Mouse (Mus musculus) CH12.LX (cell line): ENCODE results near the gene Ints6. TPM values are rescaled to one million over a fixed set of nuclear protein-coding genes. Genes with fewer than 3 reads are reported as not detected.

Experiments used
- DNase-seq: peaks from one replicate; pipeline ENCODE4 v3.0.0-alpha.2; 2013; ENCODE audit errors: extremely low read depth
- H3K27ac ChIP-seq: 2 replicates; pipeline ENCODE4 v1.5.1; 2012; ENCODE audit warnings: low read depth, mild to moderate bottlenecking, control low read depth, moderate library complexity; ENCODE audit not compliant: insufficient read depth
- H3K27me3 ChIP-seq: replicated peaks from 2 replicates; pipeline ENCODE3; 2012; ENCODE audit warnings: inconsistent platforms
- H3K36me3 ChIP-seq, 2 experiments: replicated peaks in 1 of 2; 2 replicates each; pipeline versions ENCODE3 to v1.6.1; 2012; ENCODE audit warnings: inconsistent platforms in 1 of 2, low read length in 1 of 2, mild to moderate bottlenecking in 1 of 2, mixed read lengths in 1 of 2, moderate library complexity in 1 of 2; ENCODE audit not compliant: control insufficient read depth in 1 of 2, insufficient read depth in 1 of 2
- H3K4me1 ChIP-seq, 2 experiments: 2 replicates each; pipeline ENCODE4 v1.6.1; 2012; ENCODE audit warnings: inconsistent platforms in 1 of 2, moderate library complexity in 1 of 2; ENCODE audit not compliant: insufficient read depth in 2 of 2, control insufficient read depth in 1 of 2
- H3K4me2 ChIP-seq: 2 replicates; pipeline ENCODE4 v1.6.1; 2012; ENCODE audit warnings: low read depth, mild to moderate bottlenecking, control low read depth; ENCODE audit not compliant: poor library complexity, insufficient read depth, severe bottlenecking
- H3K4me3 ChIP-seq, 3 experiments: fragments of 150-350 bp in 1 of 3; sonication (generic) in 1 of 3; replicated peaks in 1 of 3; 2 replicates each; pipeline versions ENCODE3 to v1.5.1; 2011 to 2012; ENCODE audit warnings: low read depth in 2 of 3, low read length in 2 of 3, mild to moderate bottlenecking in 2 of 3, moderate library complexity in 2 of 3, control low read depth in 1 of 3, improper control_type of control experiment in 1 of 3, inconsistent platforms in 1 of 3, mixed read lengths in 1 of 3; ENCODE audit not compliant: poor library complexity in 1 of 3
- H3K79me2 ChIP-seq: replicated peaks from 2 replicates; pipeline ENCODE4 v1.6.1; 2012; ENCODE audit warnings: mild to moderate bottlenecking, moderate library complexity; ENCODE audit not compliant: control insufficient read depth, poor library complexity, insufficient read depth, severe bottlenecking; ENCODE audit errors: extremely low read depth
- H3K9ac ChIP-seq: 2 replicates; pipeline ENCODE4 v1.6.1; 2012; ENCODE audit warnings: low read depth, mild to moderate bottlenecking, control low read depth, moderate library complexity; ENCODE audit not compliant: insufficient read depth
- H3K9me3 ChIP-seq: replicated peaks from 2 replicates; pipeline ENCODE3; 2012; ENCODE audit warnings: low read length, inconsistent platforms, mixed read lengths
- BHLHE40 ChIP-seq: IDR thresholded peaks from 2 replicates; pipeline ENCODE4 v1.6.1; 2011; ENCODE audit warnings: mild to moderate bottlenecking, low read depth, low read length, improper control_type of control experiment
- E2F4 ChIP-seq: IDR thresholded peaks from 2 replicates; pipeline ENCODE4 v1.6.1; 2011; ENCODE audit warnings: low read depth, low read length, improper control_type of control experiment; ENCODE audit not compliant: insufficient replicate concordance
- ELF1 ChIP-seq: IDR thresholded peaks from 2 replicates; pipeline ENCODE4 v1.6.1; 2014; ENCODE audit warnings: low read depth, mild to moderate bottlenecking, inconsistent platforms, low read length, improper control_type of control experiment
- GABPA ChIP-seq: IDR thresholded peaks from 2 replicates; pipeline ENCODE4 v1.6.1; 2012; ENCODE audit warnings: low read depth, low read length, improper control_type of control experiment, inconsistent platforms; ENCODE audit not compliant: insufficient replicate concordance
- HCFC1 ChIP-seq: IDR thresholded peaks from 2 replicates; pipeline ENCODE4 v1.6.1; 2012; ENCODE audit warnings: low read depth, mild to moderate bottlenecking, inconsistent platforms, low read length, improper control_type of control experiment
- JUND ChIP-seq: conservative IDR thresholded peaks from 2 replicates; pipeline ENCODE4 v1.6.1; 2011; ENCODE audit warnings: low read depth, low read length, improper control_type of control experiment
- KAT2A ChIP-seq: IDR thresholded peaks from 2 replicates; pipeline ENCODE4 v1.6.1; 2012; ENCODE audit warnings: low read length, improper control_type of control experiment, inconsistent platforms; ENCODE audit not compliant: insufficient replicate concordance
- MAX ChIP-seq: IDR thresholded peaks from 2 replicates; pipeline ENCODE4 v1.6.1; 2011; ENCODE audit warnings: low read length, improper control_type of control experiment
- MAZ ChIP-seq: IDR thresholded peaks from 2 replicates; pipeline ENCODE4 v1.6.1; 2012; ENCODE audit warnings: low read depth, mild to moderate bottlenecking, inconsistent platforms, low read length, improper control_type of control experiment, moderate library complexity
- MYC ChIP-seq: IDR thresholded peaks from 2 replicates; pipeline ENCODE4 v1.6.1; 2011; ENCODE audit warnings: low read depth, mild to moderate bottlenecking, improper control_type of control experiment, low read length
- NELFE ChIP-seq: IDR thresholded peaks from 2 replicates; pipeline ENCODE4 v1.6.1; 2011; ENCODE audit warnings: low read depth, low read length, improper control_type of control experiment
- NRF1 ChIP-seq: IDR thresholded peaks from 2 replicates; pipeline ENCODE4 v1.6.1; 2014; ENCODE audit warnings: low read depth, mild to moderate bottlenecking, inconsistent platforms, low read length, improper control_type of control experiment, moderate library complexity
- POLR2A ChIP-seq: IDR thresholded peaks from 2 replicates; pipeline ENCODE4 v1.6.1; 2011; ENCODE audit warnings: low read depth, mild to moderate bottlenecking, improper control_type of control experiment, low read length
- POLR2AphosphoS2 ChIP-seq: IDR thresholded peaks from 2 replicates; pipeline ENCODE4 v1.6.1; 2011; ENCODE audit warnings: low read depth, low read length, improper control_type of control experiment
- RAD21 ChIP-seq: IDR thresholded peaks from 2 replicates; pipeline ENCODE4 v1.6.1; 2011; ENCODE audit warnings: low read depth, mild to moderate bottlenecking, low read length, improper control_type of control experiment, moderate library complexity
- TBP ChIP-seq: conservative IDR thresholded peaks from 2 replicates; pipeline ENCODE4 v1.6.1; 2011; ENCODE audit warnings: low read depth, low read length, improper control_type of control experiment
- USF1 ChIP-seq: IDR thresholded peaks from 2 replicates; pipeline ENCODE4 v1.6.1; 2014; ENCODE audit warnings: low read depth, mild to moderate bottlenecking, inconsistent platforms, low read length, improper control_type of control experiment
- USF2 ChIP-seq: conservative IDR thresholded peaks from 2 replicates; pipeline ENCODE4 v1.6.1; 2011; ENCODE audit warnings: low read depth, low read length, improper control_type of control experiment
- ZNF384 ChIP-seq: IDR thresholded peaks from 2 replicates; pipeline ENCODE4 v1.6.1; 2012; ENCODE audit warnings: low read depth, low read length, improper control_type of control experiment, inconsistent platforms
- dilution Hi-C: fragments of 300-500 bp; cut with MboI; formaldehyde crosslinking; loops from 2 replicates; pipeline ENCODE4 v1.14.3; 2020; ENCODE audit warnings: low sequenced_read_pairs; ENCODE audit not compliant: extremely low pct_unique_long_range_greater_than_20kb, extremely low pct_ligation_motif_present
- in situ Hi-C: fragments of 300-500 bp; cut with MboI; formaldehyde crosslinking; loops from 3 replicates; pipeline ENCODE4 v1.14.3; 2019; ENCODE audit warnings: low sequenced_read_pairs, low pct_ligation_motif_present, low pct_unique_long_range_greater_than_20kb, mixed read lengths
- polyA plus RNA-seq: library from polyadenylated mRNA; unstranded; fragments of >175 nt; gene quantifications from 2 replicates; pipeline ENCODE4 v1.2.1, GENCODE M21; 2012; ENCODE audit warnings: low read depth; ENCODE audit not compliant: insufficient read length
- total RNA-seq, 2 experiments: library from RNA; depleted of rRNA; stranded (reverse); fragments of 300-350 nt in 1 of 2; fragments of >200 nt in 1 of 2; gene quantifications; 2 replicates each; pipeline ENCODE4 v1.2.3; 2012 to 2014

Gene Ints6
- total and polyA plus RNA-seq, 3 experiments: 21.5 to 55.7 (median 44.0) TPM

GRCm38 (mm10) chr14:62640396-62640795 lies 120.6 kb downstream of the Ints6 start:
- dilution Hi-C loops: no loop called here
- no peaks in the 10 kb centered on the region for H3K27me3 ChIP-seq
- no peak overlapping the region for H3K9ac ChIP-seq
- no peaks in the 10 kb centered on the region for H3K36me3 ChIP-seq
- H3K4me3 ChIP-seq: no peak overlapping the region
- TF ChIP-seq JUND (no peak), NRF1 (no peak), ELF1 (no peak), POLR2AphosphoS2 (no peak), POLR2A (no peak), KAT2A (no peak), USF2 (no peak), HCFC1 (no peak), NELFE (no peak), BHLHE40 (no peak), TBP (no peak), E2F4 (no peak), GABPA (no peak), USF1 (no peak)
- H3K9me3 ChIP-seq: no peaks in the 10 kb centered on the region
- H3K4me2 ChIP-seq: no peak overlapping the region
- H3K27ac ChIP-seq: no peak overlapping the region
- in situ Hi-C loops: no loop called here
- peaks cover 2 to 5% of the 10 kb centered on the region in 2 experiments; a peak in 1 of 4 replicates for H3K4me1 ChIP-seq
- H3K79me2 ChIP-seq: no peaks in the 10 kb centered on the region
- DNase-seq: no peak

DNA sequence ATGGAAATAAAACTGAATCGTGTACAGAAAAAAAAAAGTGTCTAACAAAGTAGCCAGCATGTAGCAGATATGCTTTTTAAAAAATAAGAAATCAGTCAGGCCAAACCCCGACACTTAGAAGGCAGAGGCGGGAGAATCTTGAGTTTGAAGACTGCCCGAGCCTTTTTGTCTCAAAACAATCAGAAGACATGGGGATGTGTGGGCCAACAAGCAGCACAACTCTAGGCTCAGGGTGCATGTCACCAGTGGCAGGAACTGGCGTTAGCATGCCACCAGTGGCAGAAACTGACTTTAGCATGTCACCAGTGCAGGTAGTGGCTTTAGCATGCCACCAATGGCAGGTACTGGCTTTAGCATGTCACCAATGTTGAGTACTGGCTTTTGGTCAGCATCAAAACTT lies 121.4 kb downstream of the Ints6 start:
- Histone ChIP-seq H3K79me2 (no peaks in the 10 kb centered on the region), H3K4me3 (no peak overlapping the region), H3K36me3 (no peaks in the 10 kb centered on the region), H3K9me3 (no peaks in the 10 kb centered on the region), H3K9ac (no peak overlapping the region), H3K4me1 (peaks cover 2 to 5% of the 10 kb centered on the region in 2 experiments; a peak in 1 of 4 replicates), H3K27me3 (no peaks in the 10 kb centered on the region), H3K27ac (no peak overlapping the region), H3K4me2 (no peak overlapping the region)
- no peak for DNase-seq
- dilution Hi-C loops (no loop called here), in situ Hi-C loops (no loop called here)
- TF ChIP-seq MYC: no peak
- TF ChIP-seq RAD21: no peak
- no peak for TF ChIP-seq ZNF384
- no peak for TF ChIP-seq MAX
- no peak for TF ChIP-seq USF2
- TF ChIP-seq MAZ: no peak
